Mouse (Mus musculus) CH12.LX (cell line): Measurements from ENCODE around the gene Chsy1. TPM values are rescaled to one million over a fixed set of nuclear protein-coding genes. Genes with fewer than 3 reads are reported as not detected.

ENCODE experiments used
- DNase-seq: peaks from one replicate; pipeline ENCODE4 v3.0.0-alpha.2; 2013; ENCODE audit errors: extremely low read depth
- H3K27ac ChIP-seq: 2 replicates; pipeline ENCODE4 v1.5.1; 2012; ENCODE audit warnings: low read depth, mild to moderate bottlenecking, control low read depth, moderate library complexity; ENCODE audit not compliant: insufficient read depth
- H3K27me3 ChIP-seq: replicated peaks from 2 replicates; pipeline ENCODE3; 2012; ENCODE audit warnings: inconsistent platforms
- H3K36me3 ChIP-seq, 2 experiments: replicated peaks in 1 of 2; 2 replicates each; pipeline versions ENCODE3 to v1.6.1; 2012; ENCODE audit warnings: inconsistent platforms in 1 of 2, low read length in 1 of 2, mild to moderate bottlenecking in 1 of 2, mixed read lengths in 1 of 2, moderate library complexity in 1 of 2; ENCODE audit not compliant: control insufficient read depth in 1 of 2, insufficient read depth in 1 of 2
- H3K4me1 ChIP-seq, 2 experiments: 2 replicates each; pipeline ENCODE4 v1.6.1; 2012; ENCODE audit warnings: inconsistent platforms in 1 of 2, moderate library complexity in 1 of 2; ENCODE audit not compliant: insufficient read depth in 2 of 2, control insufficient read depth in 1 of 2
- H3K4me2 ChIP-seq: 2 replicates; pipeline ENCODE4 v1.6.1; 2012; ENCODE audit warnings: low read depth, mild to moderate bottlenecking, control low read depth; ENCODE audit not compliant: poor library complexity, insufficient read depth, severe bottlenecking
- H3K4me3 ChIP-seq, 3 experiments: fragments of 150-350 bp in 1 of 3; sonication (generic) in 1 of 3; replicated peaks in 1 of 3; 2 replicates each; pipeline versions ENCODE3 to v1.5.1; 2011 to 2012; ENCODE audit warnings: low read depth in 2 of 3, low read length in 2 of 3, mild to moderate bottlenecking in 2 of 3, moderate library complexity in 2 of 3, control low read depth in 1 of 3, improper control_type of control experiment in 1 of 3, inconsistent platforms in 1 of 3, mixed read lengths in 1 of 3; ENCODE audit not compliant: poor library complexity in 1 of 3
- H3K79me2 ChIP-seq: replicated peaks from 2 replicates; pipeline ENCODE4 v1.6.1; 2012; ENCODE audit warnings: mild to moderate bottlenecking, moderate library complexity; ENCODE audit not compliant: control insufficient read depth, poor library complexity, insufficient read depth, severe bottlenecking; ENCODE audit errors: extremely low read depth
- H3K9ac ChIP-seq: 2 replicates; pipeline ENCODE4 v1.6.1; 2012; ENCODE audit warnings: low read depth, mild to moderate bottlenecking, control low read depth, moderate library complexity; ENCODE audit not compliant: insufficient read depth
- H3K9me3 ChIP-seq: replicated peaks from 2 replicates; pipeline ENCODE3; 2012; ENCODE audit warnings: low read length, inconsistent platforms, mixed read lengths
- BHLHE40 ChIP-seq: IDR thresholded peaks from 2 replicates; pipeline ENCODE4 v1.6.1; 2011; ENCODE audit warnings: mild to moderate bottlenecking, low read depth, low read length, improper control_type of control experiment
- CHD1 ChIP-seq: IDR thresholded peaks from 2 replicates; pipeline ENCODE4 v1.6.1; 2012; ENCODE audit warnings: low read depth, low read length, improper control_type of control experiment, inconsistent platforms
- E2F4 ChIP-seq: IDR thresholded peaks from 2 replicates; pipeline ENCODE4 v1.6.1; 2011; ENCODE audit warnings: low read depth, low read length, improper control_type of control experiment; ENCODE audit not compliant: insufficient replicate concordance
- GABPA ChIP-seq: IDR thresholded peaks from 2 replicates; pipeline ENCODE4 v1.6.1; 2012; ENCODE audit warnings: low read depth, low read length, improper control_type of control experiment, inconsistent platforms; ENCODE audit not compliant: insufficient replicate concordance
- IRF4 ChIP-seq: IDR thresholded peaks from 2 replicates; pipeline ENCODE4 v1.6.1; 2014; ENCODE audit warnings: low read depth, mild to moderate bottlenecking, inconsistent platforms, low read length, improper control_type of control experiment
- JUND ChIP-seq: conservative IDR thresholded peaks from 2 replicates; pipeline ENCODE4 v1.6.1; 2011; ENCODE audit warnings: low read depth, low read length, improper control_type of control experiment
- MYC ChIP-seq: IDR thresholded peaks from 2 replicates; pipeline ENCODE4 v1.6.1; 2011; ENCODE audit warnings: low read depth, mild to moderate bottlenecking, improper control_type of control experiment, low read length
- NRF1 ChIP-seq: IDR thresholded peaks from 2 replicates; pipeline ENCODE4 v1.6.1; 2014; ENCODE audit warnings: low read depth, mild to moderate bottlenecking, inconsistent platforms, low read length, improper control_type of control experiment, moderate library complexity
- PAX5 ChIP-seq: IDR thresholded peaks from 2 replicates; pipeline ENCODE4 v1.6.1; 2012; ENCODE audit warnings: low read length, inconsistent platforms, mixed read lengths
- RAD21 ChIP-seq: IDR thresholded peaks from 2 replicates; pipeline ENCODE4 v1.6.1; 2011; ENCODE audit warnings: low read depth, mild to moderate bottlenecking, low read length, improper control_type of control experiment, moderate library complexity
- RCOR1 ChIP-seq: conservative IDR thresholded peaks from 2 replicates; pipeline ENCODE4 v1.6.1; 2012; ENCODE audit warnings: low read depth, mild to moderate bottlenecking, inconsistent platforms, low read length, improper control_type of control experiment
- SMC3 ChIP-seq: IDR thresholded peaks from 2 replicates; pipeline ENCODE4 v1.6.1; 2011; ENCODE audit warnings: low read depth, low read length, improper control_type of control experiment
- TBP ChIP-seq: conservative IDR thresholded peaks from 2 replicates; pipeline ENCODE4 v1.6.1; 2011; ENCODE audit warnings: low read depth, low read length, improper control_type of control experiment
- UBTF ChIP-seq: IDR thresholded peaks from 2 replicates; pipeline ENCODE4 v1.6.1; 2012; ENCODE audit warnings: low read depth, mild to moderate bottlenecking, inconsistent platforms, low read length, improper control_type of control experiment, moderate library complexity
- USF1 ChIP-seq: IDR thresholded peaks from 2 replicates; pipeline ENCODE4 v1.6.1; 2014; ENCODE audit warnings: low read depth, mild to moderate bottlenecking, inconsistent platforms, low read length, improper control_type of control experiment
- USF2 ChIP-seq: conservative IDR thresholded peaks from 2 replicates; pipeline ENCODE4 v1.6.1; 2011; ENCODE audit warnings: low read depth, low read length, improper control_type of control experiment
- ZC3H11A ChIP-seq: IDR thresholded peaks from 2 replicates; pipeline ENCODE4 v1.6.1; 2012; ENCODE audit warnings: low read depth, mild to moderate bottlenecking, inconsistent platforms, low read length, improper control_type of control experiment
- ZMIZ1 ChIP-seq: IDR thresholded peaks from 2 replicates; pipeline ENCODE4 v1.6.1; 2012; ENCODE audit warnings: low read depth, mild to moderate bottlenecking, inconsistent platforms, low read length, improper control_type of control experiment
- ZNF384 ChIP-seq: IDR thresholded peaks from 2 replicates; pipeline ENCODE4 v1.6.1; 2012; ENCODE audit warnings: low read depth, low read length, improper control_type of control experiment, inconsistent platforms
- dilution Hi-C: fragments of 300-500 bp; cut with MboI; formaldehyde crosslinking; loops from 2 replicates; pipeline ENCODE4 v1.14.3; 2020; ENCODE audit warnings: low sequenced_read_pairs; ENCODE audit not compliant: extremely low pct_unique_long_range_greater_than_20kb, extremely low pct_ligation_motif_present
- in situ Hi-C: fragments of 300-500 bp; cut with MboI; formaldehyde crosslinking; loops from 3 replicates; pipeline ENCODE4 v1.14.3; 2019; ENCODE audit warnings: low sequenced_read_pairs, low pct_ligation_motif_present, low pct_unique_long_range_greater_than_20kb, mixed read lengths
- polyA plus RNA-seq: library from polyadenylated mRNA; unstranded; fragments of >175 nt; gene quantifications from 2 replicates; pipeline ENCODE4 v1.2.1, GENCODE M21; 2012; ENCODE audit warnings: low read depth; ENCODE audit not compliant: insufficient read length
- total RNA-seq, 2 experiments: library from RNA; depleted of rRNA; stranded (reverse); fragments of 300-350 nt in 1 of 2; fragments of >200 nt in 1 of 2; gene quantifications; 2 replicates each; pipeline ENCODE4 v1.2.3; 2012 to 2014

Chsy1 gene
- total and polyA plus RNA-seq, 3 experiments = 2.3 to 5.5 (median 2.5) TPM

DNA sequence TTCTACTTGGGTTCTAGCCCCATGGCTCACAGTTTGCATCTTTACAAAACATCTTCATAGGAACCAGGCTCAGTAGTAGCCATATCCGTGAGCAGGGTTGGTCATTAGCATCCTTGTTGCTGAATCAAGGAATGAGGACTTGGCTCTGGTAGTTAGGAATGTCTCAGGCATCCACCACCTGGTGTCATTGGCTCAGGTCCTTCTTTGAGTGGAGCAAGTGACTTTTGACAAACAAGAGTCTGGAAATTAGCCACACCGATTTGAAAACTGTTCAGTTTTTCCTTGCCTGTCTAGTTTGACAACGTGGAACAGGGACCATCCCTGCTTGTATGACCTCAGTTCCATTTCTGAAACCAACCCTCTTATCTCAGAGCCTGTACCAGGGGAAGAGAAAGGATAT, 41.1 kb downstream of the Chsy1 start:
- in situ Hi-C loops = no loop called here
- H3K9ac ChIP-seq = no peak overlapping the region
- H3K27ac ChIP-seq = no peak overlapping the region
- H3K4me2 ChIP-seq = no peak overlapping the region
- H3K4me3 ChIP-seq = no peak overlapping the region
- H3K4me1 ChIP-seq = peaks cover 0 to 14% of the 10 kb centered on the region in 2 experiments; a peak in 1 of 4 replicates
- H3K27me3 ChIP-seq = no peaks in the 10 kb centered on the region
- no peaks in the 10 kb centered on the region for H3K79me2 ChIP-seq
- H3K36me3 ChIP-seq = peaks cover 0 to 5% of the 10 kb centered on the region in 2 experiments
- TF ChIP-seq UBTF = no peak
- TF ChIP-seq CHD1 = no peak
- TF ChIP-seq USF1 = no peak
- TF ChIP-seq RAD21 = no peak
- no peak for TF ChIP-seq JUND
- no peak for TF ChIP-seq IRF4
- TF ChIP-seq, all 38 proteins: peak for 0
- dilution Hi-C loops = no loop called here
- DNase-seq = no peak
- H3K9me3 ChIP-seq = no peaks in the 10 kb centered on the region

DNA sequence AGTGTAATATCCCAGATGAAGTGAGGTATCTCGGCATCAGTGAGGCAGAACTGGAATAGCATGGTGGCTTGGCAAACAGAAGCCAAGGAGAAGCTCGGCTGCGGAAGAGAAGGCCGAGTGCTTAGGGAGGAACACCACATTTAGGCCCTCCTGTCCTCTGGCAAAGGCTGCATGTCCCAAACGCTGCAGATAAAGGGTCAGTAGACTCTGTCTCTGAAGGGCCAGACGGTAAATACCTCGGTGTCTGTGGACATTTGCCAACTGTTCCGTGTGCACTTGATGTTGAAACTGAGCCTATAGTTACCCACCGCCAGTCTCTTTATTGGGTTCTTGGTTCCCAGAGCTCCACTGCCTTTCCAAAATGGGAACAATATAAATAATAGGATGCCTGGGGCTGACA, 48.1 kb downstream of the Chsy1 start:
- Histone ChIP-seq H3K79me2 (no peaks in the 10 kb centered on the region), H3K4me3 (no peak overlapping the region), H3K27me3 (no peaks in the 10 kb centered on the region), H3K4me1 (no peaks in the 10 kb centered on the region), H3K9me3 (no peaks in the 10 kb centered on the region), H3K27ac (no peak overlapping the region)
- in situ Hi-C loops = no loop called here
- dilution Hi-C loops = no loop called here
- no peak for DNase-seq
- no peak for TF ChIP-seq GABPA
- TF ChIP-seq ZC3H11A = no peak
- no peak for TF ChIP-seq ZNF384
- TF ChIP-seq NRF1 = no peak
- no peak for TF ChIP-seq RCOR1
- TF ChIP-seq PAX5 = no peak
- TF ChIP-seq SMC3 = no peak
- TF ChIP-seq RAD21 = no peak
- TF ChIP-seq USF2 = no peak
- TF ChIP-seq E2F4 = no peak
- TF ChIP-seq UBTF = no peak
- TF ChIP-seq BHLHE40 = no peak
- no peak for TF ChIP-seq ZMIZ1
- TF ChIP-seq MYC = no peak
- no peak for TF ChIP-seq TBP
- TF ChIP-seq, all 38 proteins: peak for 0
- Histone ChIP-seq H3K36me3 (peaks cover 0 to 5% of the 10 kb centered on the region in 2 experiments), H3K9ac (no peak overlapping the region), H3K4me2 (no peak overlapping the region)
